Mouse (Mus musculus) myocyte (in vitro differentiated cells): ENCODE results near the gene Rab30. TPM values are rescaled to one million over a fixed set of nuclear protein-coding genes. Genes with fewer than 3 reads are reported as not detected.

Source experiments
- H3K27me3 ChIP-seq: one replicate; pipeline ENCODE4 v1.6.1; 2011; ENCODE audit not compliant: control insufficient read depth, insufficient read depth, insufficient read length
- H3K36me3 ChIP-seq: one replicate; pipeline ENCODE4 v1.6.1; 2011; ENCODE audit not compliant: control insufficient read depth, insufficient read depth
- H3K4me2 ChIP-seq: one replicate; pipeline ENCODE4 v1.6.1; 2011; ENCODE audit warnings: low read depth, control low read depth
- H3K4me3 ChIP-seq: one replicate; pipeline ENCODE4 v1.5.1; 2011; ENCODE audit warnings: mild to moderate bottlenecking, control low read depth, moderate library complexity
- H3K79me2 ChIP-seq: one replicate; pipeline ENCODE4 v1.6.1; 2011; ENCODE audit not compliant: control insufficient read depth, insufficient read depth
- H3ac ChIP-seq: one replicate; pipeline ENCODE4 v1.6.1; 2011; ENCODE audit not compliant: control insufficient read depth, insufficient read length
- CEBPB ChIP-seq: IDR thresholded peaks from 2 replicates; pipeline ENCODE4 v1.6.1; 2011; ENCODE audit warnings: mild to moderate bottlenecking, moderate library complexity; ENCODE audit not compliant: poor library complexity, insufficient read depth, severe bottlenecking
- E2F4 ChIP-seq: IDR thresholded peaks from one replicate; pipeline ENCODE4 v1.6.1; 2011; ENCODE audit warnings: mild to moderate bottlenecking, control low read depth, moderate library complexity; ENCODE audit not compliant: insufficient read depth
- MAX ChIP-seq: IDR thresholded peaks from one replicate; pipeline ENCODE4 v1.6.1; 2011; ENCODE audit warnings: low read depth, mild to moderate bottlenecking, control low read depth
- MYOD1 ChIP-seq, 3 experiments: IDR thresholded peaks; one replicate each; pipeline ENCODE4 v1.6.1; 2011; ENCODE audit warnings: control low read depth in 2 of 3, low read depth in 2 of 3, mild to moderate bottlenecking in 2 of 3, moderate library complexity in 1 of 3; ENCODE audit not compliant: insufficient read length in 2 of 3, control insufficient read depth in 1 of 3
- MYOG ChIP-seq, 3 experiments: IDR thresholded peaks; one replicate each; pipeline ENCODE4 v1.6.1; 2011; ENCODE audit warnings: control low read depth in 2 of 3, low read depth in 2 of 3, mild to moderate bottlenecking in 2 of 3; ENCODE audit not compliant: insufficient read length in 2 of 3, control insufficient read depth in 1 of 3, insufficient read depth in 1 of 3
- POLR2A ChIP-seq: IDR thresholded peaks from one replicate; pipeline ENCODE4 v1.6.1; 2011; ENCODE audit warnings: low read depth, mild to moderate bottlenecking, control low read depth, moderate library complexity; ENCODE audit not compliant: insufficient read length
- POLR2AphosphoS2 ChIP-seq: IDR thresholded peaks from one replicate; pipeline ENCODE4 v1.6.1; 2011; ENCODE audit warnings: low read depth, control low read depth; ENCODE audit not compliant: insufficient read length
- REST ChIP-seq: IDR thresholded peaks from one replicate; pipeline ENCODE4 v1.6.1; 2011; ENCODE audit warnings: mild to moderate bottlenecking, control low read depth, moderate library complexity; ENCODE audit not compliant: insufficient read depth, insufficient read length
- SRF ChIP-seq: IDR thresholded peaks from one replicate; pipeline ENCODE4 v1.6.1; 2011; ENCODE audit warnings: low read depth; ENCODE audit not compliant: control insufficient read depth, insufficient read length
- TCF12 ChIP-seq: IDR thresholded peaks from one replicate; pipeline ENCODE4 v1.6.1; 2011; ENCODE audit warnings: mild to moderate bottlenecking, control low read depth; ENCODE audit not compliant: poor library complexity, insufficient read depth, severe bottlenecking
- TCF3 ChIP-seq: IDR thresholded peaks from one replicate; pipeline ENCODE4 v1.6.1; 2011; ENCODE audit warnings: low read depth, control low read depth; ENCODE audit not compliant: insufficient read length
- USF1 ChIP-seq: IDR thresholded peaks from one replicate; pipeline ENCODE4 v1.6.1; 2011; ENCODE audit warnings: low read depth, mild to moderate bottlenecking, control low read depth, moderate library complexity
- polyA plus RNA-seq: library from polyadenylated mRNA; unstranded; fragments of >200 nt; fragmentation: generic; extraction: Trizol; gene quantifications from one replicate; pipeline ENCODE4 v1.2.1, GENCODE M21; 2012; ENCODE audit warnings: missing spikeins

Gene Rab30
- polyA plus RNA-seq, 1 experiment: 2.7 TPM

DNA sequence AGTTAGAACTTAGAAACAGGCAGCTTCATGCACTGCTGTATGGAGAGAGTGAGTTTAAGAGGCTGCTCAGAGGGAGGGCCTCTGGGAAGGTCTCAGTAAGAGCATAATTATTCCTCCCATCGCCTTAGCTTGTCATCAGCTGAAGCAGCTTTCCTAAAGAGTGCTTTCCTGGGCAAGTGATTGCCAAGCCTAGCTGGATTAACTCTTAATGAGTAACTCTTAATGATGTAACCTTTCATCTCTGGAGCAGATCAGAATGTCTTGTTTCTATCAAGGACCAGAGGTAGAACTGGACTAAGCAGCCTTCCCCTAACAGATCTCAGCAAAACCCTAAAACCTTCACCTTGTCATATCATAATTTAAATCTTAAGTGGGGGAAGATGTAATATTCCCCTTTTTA, 61.8 kb downstream of the Rab30 start:
- Histone ChIP-seq H3K4me3 (no peak overlapping the region), H3ac (no peak overlapping the region), H3K27me3 (no peaks in the 10 kb centered on the region), H3K4me2 (no peak overlapping the region), H3K79me2 (no peaks in the 10 kb centered on the region), H3K36me3 (no peaks in the 10 kb centered on the region)
- no peak for TF ChIP-seq POLR2A
- TF ChIP-seq TCF3: no peak
- TF ChIP-seq USF1: no peak
- no peak for TF ChIP-seq MYOD1 (IDR thresholded peaks at IDR 0.05; ENCODE audit: control insufficient read depth in 1 of 3, insufficient read length in 2 of 3, low read depth in 2 of 3)
- TF ChIP-seq REST: no peak
- no peak for TF ChIP-seq MAX
- no peak for TF ChIP-seq MYOG (IDR thresholded peaks at IDR 0.05; ENCODE audit: control insufficient read depth in 1 of 3, insufficient read depth in 1 of 3, insufficient read length in 2 of 3, low read depth in 2 of 3)
- TF ChIP-seq SRF: no peak
- no peak for TF ChIP-seq CEBPB
- TF ChIP-seq TCF12: no peak
- TF ChIP-seq E2F4: no peak
- no peak for TF ChIP-seq POLR2AphosphoS2

- no peak overlapping the region for H3K4me3 ChIP-seq
- no peak overlapping the region for H3K4me2 ChIP-seq
- H3K27me3 ChIP-seq: no peaks in the 10 kb centered on the region
- H3ac ChIP-seq: no peak overlapping the region
- H3K36me3 ChIP-seq: no peaks in the 10 kb centered on the region
- TF ChIP-seq MAX (no peak), POLR2A (no peak), POLR2AphosphoS2 (no peak), USF1 (no peak), TCF3 (no peak), SRF (no peak)
- H3K79me2 ChIP-seq: no peaks in the 10 kb centered on the region
Measured at GRCm38 (mm10) chr7:92804919-92805668, 63.7 kb downstream of the Rab30 start.

GRCm38 (mm10) chr7:92806512-92807188, 65.2 kb downstream of the Rab30 start:
- H3ac ChIP-seq: no peak overlapping the region
- no peak overlapping the region for H3K4me3 ChIP-seq
- no peaks in the 10 kb centered on the region for H3K36me3 ChIP-seq
- H3K79me2 ChIP-seq: no peaks in the 10 kb centered on the region
- H3K4me2 ChIP-seq: no peak overlapping the region
- no peaks in the 10 kb centered on the region for H3K27me3 ChIP-seq
- TF ChIP-seq MYOG (IDR thresholded peaks at IDR 0.05; ENCODE audit: control insufficient read depth in 1 of 3, insufficient read depth in 1 of 3, insufficient read length in 2 of 3, low read depth in 2 of 3) (no peak), E2F4 (no peak), TCF3 (no peak), REST (no peak), MYOD1 (IDR thresholded peaks at IDR 0.05; ENCODE audit: control insufficient read depth in 1 of 3, insufficient read length in 2 of 3, low read depth in 2 of 3) (no peak), TCF12 (no peak), USF1 (no peak), MAX (no peak), POLR2A (no peak), SRF (no peak), CEBPB (no peak), POLR2AphosphoS2 (no peak)

- H3K79me2 ChIP-seq: no peaks in the 10 kb centered on the region
- no peak overlapping the region for H3ac ChIP-seq
- H3K4me3 ChIP-seq: no peak overlapping the region
- no peak overlapping the region for H3K4me2 ChIP-seq
- TF ChIP-seq MAX (no peak), MYOG (IDR thresholded peaks at IDR 0.05; ENCODE audit: control insufficient read depth in 1 of 3, insufficient read depth in 1 of 3, insufficient read length in 2 of 3, low read depth in 2 of 3) (no peak), TCF3 (no peak), CEBPB (no peak), TCF12 (no peak), REST (no peak), POLR2A (no peak), E2F4 (no peak), SRF (no peak), POLR2AphosphoS2 (no peak), MYOD1 (IDR thresholded peaks at IDR 0.05; ENCODE audit: control insufficient read depth in 1 of 3, insufficient read length in 2 of 3, low read depth in 2 of 3) (no peak), USF1 (no peak)
- H3K27me3 ChIP-seq: no peaks in the 10 kb centered on the region
- no peaks in the 10 kb centered on the region for H3K36me3 ChIP-seq
Measured at GRCm38 (mm10) chr7:92807482-92807881, 66.1 kb downstream of the Rab30 start.
